In genomic region chr11:69156800-69157199, GRCm38 (mm10) we compare ENCODE assay signal across 9 mouse cellular contexts. TPM values are rescaled to one million over a fixed set of nuclear protein-coding genes. Genes with fewer than 3 reads are reported as not detected.
DNase-seq lines count a peak whose midpoint lies in the region; ATAC-seq lines count a peak whose summit lies in the region.
"Had no signal": no experiment of that assay in that cellular context is flagged by ENCODE, and none has a peak within 500 bp of the region (broad histone marks: within the 10 kb centered on the region; RNA-seq: fewer than 3 reads in every experiment).

TSS of gene Alox12b (plus strand) at chr11:69156989.

- no peak for ATAC-seq in limb, embryonic 11.5 days (ENCODE audit: insufficient number of reproducible peaks, low FRiP score, low TSS enrichment, low read depth)
- no peak; the same call in 1 of the 2 replicates for ATAC-seq in stomach, embryonic 14.5 days (ENCODE audit: insufficient number of reproducible peaks, insufficient read depth, low FRiP score, low read depth)

- peaks cover 9% of the 10 kb centered on the region; the same call in 1 of the 2 replicates for H3K4me1 ChIP-seq in heart, embryonic 10.5 days
- peaks cover 2% of the 10 kb centered on the region; the same call in 1 of the 2 replicates for H3K4me1 ChIP-seq in limb, embryonic 11.5 days (ENCODE audit: control insufficient read depth, insufficient read depth, low read length)
- 0 out of 2 replicates have a peak, but pooled peaks cover 7% of the 10 kb centered on the region for H3K4me1 ChIP-seq in stomach, embryonic 14.5 days (ENCODE audit: control insufficient read depth, insufficient read depth, low read length)

- H3K4me3 ChIP-seq in heart, embryonic 10.5 days = peak within 1 kb of the TSS; percentile 34; the same call in 1 of the 2 replicates
- H3K4me3 ChIP-seq in limb, embryonic 11.5 days (ENCODE audit: low read depth, low read length) = peak within 1 kb of the TSS; percentile 11; the same call in 1 of the 2 replicates
- no peak within 1 kb of the TSS for H3K4me3 ChIP-seq in stomach, embryonic 14.5 days (ENCODE audit: low read depth, low read length)

- 0 out of 2 replicates have a peak within 1 kb of the TSS, but pooled peaks have one; percentile 27 for H3K9ac ChIP-seq in limb, embryonic 11.5 days (ENCODE audit: low read length)
- no peak within 1 kb of the TSS for H3K9ac ChIP-seq in stomach, embryonic 14.5 days (replicated peaks; ENCODE audit: low read depth, low read length)

- no peak within 1 kb of the TSS for H3K27ac ChIP-seq in heart, embryonic 10.5 days
- no peak within 1 kb of the TSS for H3K27ac ChIP-seq in limb, embryonic 11.5 days (replicated peaks; ENCODE audit: low read depth, low read length)
- no peak within 1 kb of the TSS for H3K27ac ChIP-seq in stomach, embryonic 14.5 days (ENCODE audit: low read length)

- H3K36me3 ChIP-seq in heart, embryonic 10.5 days = no peaks in the 10 kb centered on the region
- H3K36me3 ChIP-seq in limb, embryonic 11.5 days (ENCODE audit: control insufficient read depth, insufficient read depth, low read length) = no peaks in the 10 kb centered on the region
- no peaks in the 10 kb centered on the region for H3K36me3 ChIP-seq in stomach, embryonic 14.5 days (ENCODE audit: control insufficient read depth, insufficient read depth, low read length)

- WGBS in heart, embryonic 10.5 days = 3% methylated on average over 18 of the region's 18 CpGs
- WGBS in limb, embryonic 11.5 days = 3% methylated on average over 18 of the region's 18 CpGs
- 1% methylated on average over 17 of the region's 18 CpGs for WGBS in stomach, embryonic 14.5 days

- intact Hi-C loops in heart, postnatal 14 days (cut with DNase I) = loop anchor here (1.0 kb wide), 1 partner anchor 21 kb away; no protein-coding TSS in a partner anchor

- H3K4me2 ChIP-seq in limb, embryonic 11.5 days (ENCODE audit: low read depth, severe bottlenecking) = peak within 1 kb of the TSS; percentile 34
- H3K4me2 ChIP-seq in stomach, embryonic 14.5 days (replicated peaks; ENCODE audit: low read depth, low read length) = peak within 1 kb of the TSS; percentile 17

- no peak for DNase-seq in heart, embryonic 10.5 days (ENCODE audit: low spot score)
- DNase-seq in heart, postnatal 14 days = no peak
- peak; percentile 30 to 38 for DNase-seq in right cerebral cortex, postnatal 36 days (ENCODE audit: low spot score in 2 of 2)
- DNase-seq in right cerebral cortex, postnatal 4 days = no peak
- peak; percentile 60 for DNase-seq in limb, embryonic 11.5 days (ENCODE audit: low spot score)
- no peak for DNase-seq in thymus, postnatal 14 days
- no peak for DNase-seq in urinary bladder, postnatal 36 days (ENCODE audit: low spot score in 2 of 2)

- H3K9me3 ChIP-seq in heart, embryonic 10.5 days = no peaks in the 10 kb centered on the region; the same call in 1 of the 2 replicates
- H3K9me3 ChIP-seq in limb, embryonic 11.5 days (ENCODE audit: control insufficient read depth, low read length) = no peaks in the 10 kb centered on the region
- H3K9me3 ChIP-seq in stomach, embryonic 14.5 days (ENCODE audit: control insufficient read depth, low read depth, low read length) = no peaks in the 10 kb centered on the region

- H3K27me3 ChIP-seq in heart, embryonic 10.5 days (ENCODE audit: insufficient read depth, poor library complexity, severe bottlenecking) = peaks cover 78% of the 10 kb centered on the region
- H3K27me3 ChIP-seq in limb, embryonic 11.5 days (ENCODE audit: control insufficient read depth, insufficient read depth, low read length) = peaks cover 22% of the 10 kb centered on the region
- 0 out of 2 replicates have a peak, but pooled peaks cover 8% of the 10 kb centered on the region for H3K27me3 ChIP-seq in stomach, embryonic 14.5 days (ENCODE audit: control insufficient read depth, insufficient read depth, low read length)

RNA-seq across cellular contexts. Expression of gene Alox12b, which starts in this region (rescaled TPM):
- not detected in 2 replicates for polyA plus RNA-seq in heart, embryonic 10.5 days (2016; fragmentation: Nextera tagmentation; extraction: Ambion mirVana)
- not detected for total RNA-seq in heart, postnatal 14 days (2021)
- 0.05 TPM in 1 of 2 replicates, not detected in the other for polyA plus RNA-seq in limb, embryonic 11.5 days (2014; fragmentation: Nextera tagmentation; extraction: Ambion mirVana)
- polyA plus RNA-seq in stomach, embryonic 14.5 days (2014; fragmentation: Nextera tagmentation; extraction: Ambion mirVana) = not detected in 2 replicates
- total RNA-seq: CH12.LX had no signal

Comparison
In these comparisons a context has a peak if more than half of its experiments do, and no peak if none do; other contexts are left out.
1. DNase-seq: peak in right cerebral cortex, postnatal 36 days (2 of 2); none in heart, embryonic 10.5 days (single experiment), heart, postnatal 14 days (0 of 2), right cerebral cortex, postnatal 4 days (single experiment), thymus, postnatal 14 days (single experiment) and urinary bladder, postnatal 36 days (0 of 2).
2. Peak in DNase-seq, H3K4me3 ChIP-seq, H3K9ac ChIP-seq and H3K4me2 ChIP-seq in limb, embryonic 11.5 days; RNA of the gene not detected or under 1 TPM.